Mouse (Mus musculus) embryo, embryonic 10.5 days (tissue): ENCODE measurements around the gene Man2b1.
"Not testable (repeated sequence)": the region's sequence is repeated elsewhere in the genome, so short reads cannot be mapped to it uniquely, and the experiment has no call there.

Experiments
- DNase-seq: peaks from one replicate; pipeline ENCODE4 v3.0.0-alpha.2; 2015; ENCODE audit warnings: low spot score

Gene Man2b1

DNA sequence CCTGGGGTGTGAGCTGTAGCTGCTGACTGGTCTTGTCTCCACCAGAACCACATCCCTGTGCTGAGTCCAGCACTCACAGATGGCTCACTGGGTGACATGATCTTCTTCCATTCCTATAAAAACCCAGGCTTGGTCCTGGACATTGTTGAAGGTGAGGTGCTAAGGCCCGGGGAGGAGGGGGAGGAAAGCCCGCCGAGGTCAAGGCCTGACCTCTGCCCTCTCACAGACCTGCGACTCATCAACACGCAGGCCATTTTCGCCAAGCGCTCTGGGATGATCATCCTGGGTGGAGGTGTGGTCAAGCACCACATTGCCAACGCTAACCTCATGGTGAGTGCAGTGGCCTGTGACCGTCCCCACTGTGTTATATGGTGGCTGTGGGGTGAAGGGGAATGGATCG, 8.9 kb upstream of the Man2b1 start:
- DNase-seq = no peak

DNA sequence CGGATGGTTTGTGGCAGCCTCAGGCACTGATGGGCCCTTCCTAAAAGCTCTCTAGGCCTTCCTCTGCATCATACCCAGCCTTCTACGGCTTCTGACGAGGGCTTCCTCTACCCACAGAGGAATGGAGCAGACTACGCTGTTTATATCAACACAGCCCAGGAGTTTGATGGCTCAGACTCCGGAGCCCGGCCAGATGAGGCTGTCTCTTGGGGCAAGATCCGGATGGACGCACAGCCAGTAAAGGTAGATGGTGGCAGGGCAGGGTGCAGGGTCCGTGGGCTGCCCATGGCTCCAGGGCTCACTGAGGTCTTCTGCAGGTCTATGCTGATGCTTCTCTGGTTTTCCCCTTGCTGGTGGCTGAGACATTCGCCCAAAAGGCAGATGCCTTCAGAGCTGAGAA, 8.5 kb upstream of the Man2b1 start:
- DNase-seq = no peak

DNA sequence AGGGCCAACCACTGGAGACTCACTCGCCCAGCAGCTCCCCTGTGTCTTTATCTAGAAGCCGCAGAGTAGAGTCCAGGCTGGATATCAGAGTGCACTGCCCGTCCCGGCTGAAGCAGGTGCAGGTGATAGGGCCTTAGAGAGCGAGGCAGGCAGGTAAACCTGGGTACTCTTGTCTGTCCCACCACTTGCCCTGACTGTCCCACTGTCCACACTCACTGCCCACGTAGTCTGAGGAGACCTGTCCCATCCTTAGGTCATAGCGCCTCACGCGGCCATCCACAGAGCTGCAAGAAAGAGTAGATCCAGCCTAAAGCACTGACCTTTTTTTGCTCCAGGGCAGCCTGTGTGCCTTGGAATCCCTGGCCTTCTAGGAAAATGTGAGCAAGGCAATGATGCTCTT, 7.1 kb upstream of the Man2b1 start:
- DNase-seq = peak; percentile 58

- DNase-seq = peak; percentile 93
These were observed 6.1 kb upstream of the Man2b1 start for GRCm38 (mm10) chr8:85076993-85077392.

- no peak for DNase-seq
These were observed 2.9 kb upstream of the Man2b1 start for GRCm38 (mm10) chr8:85080214-85080531.

- peak; percentile 85 for DNase-seq
These were observed 2.4 kb upstream of the Man2b1 start, which contains the start of gene Wdr83os for GRCm38 (mm10) chr8:85080532-85081215. TSS of gene Wdr83os (plus strand) at chr8:85080740.

DNA sequence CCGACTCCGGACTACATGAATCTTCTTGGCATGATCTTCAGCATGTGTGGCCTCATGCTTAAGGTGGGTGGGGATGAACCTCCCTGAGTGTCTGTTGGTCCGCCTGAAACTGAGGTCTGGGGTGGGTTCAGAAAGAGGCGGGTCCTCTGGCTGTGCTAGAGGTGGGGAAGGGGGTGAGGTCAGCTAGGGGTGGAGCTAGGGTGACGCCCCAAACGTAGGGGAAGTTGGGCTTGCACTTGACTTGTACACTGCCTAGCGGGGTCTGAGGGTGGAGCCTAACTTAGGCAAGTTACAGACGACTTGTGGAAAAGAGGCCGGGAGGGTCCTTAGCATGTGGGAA, 1.9 kb upstream of the Man2b1 start, which contains the start of gene Wdr83:
TSS of gene Wdr83 (minus strand) at position 91 of the 340 bp plus-strand sequence.
- peak; percentile 72 for DNase-seq

DNA sequence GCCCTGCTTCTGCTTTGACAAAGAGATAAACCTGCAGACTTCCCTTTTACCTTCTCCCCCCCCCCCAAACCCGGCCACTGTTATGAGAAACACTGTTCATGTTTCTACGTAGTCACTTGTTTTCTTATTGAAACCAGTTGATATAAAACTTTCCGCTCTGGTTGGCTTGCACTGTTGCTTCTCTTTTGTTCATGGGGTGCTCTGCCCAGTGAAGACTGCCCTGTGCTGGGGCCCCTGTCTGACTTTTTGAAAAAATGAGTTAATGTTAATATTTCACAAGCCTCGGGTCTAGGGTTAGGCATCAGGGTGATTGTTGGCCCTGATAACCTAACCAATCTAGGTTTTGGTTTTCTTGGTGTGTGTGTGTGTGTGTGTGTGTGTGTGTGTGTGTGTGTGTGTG, 901 bp upstream of the Man2b1 start:
- DNase-seq = not testable (repeated sequence)

GRCm38 (mm10) chr8:85084633-85085032, 1.6 kb downstream of the Man2b1 start:
- no peak for DNase-seq

DNA sequence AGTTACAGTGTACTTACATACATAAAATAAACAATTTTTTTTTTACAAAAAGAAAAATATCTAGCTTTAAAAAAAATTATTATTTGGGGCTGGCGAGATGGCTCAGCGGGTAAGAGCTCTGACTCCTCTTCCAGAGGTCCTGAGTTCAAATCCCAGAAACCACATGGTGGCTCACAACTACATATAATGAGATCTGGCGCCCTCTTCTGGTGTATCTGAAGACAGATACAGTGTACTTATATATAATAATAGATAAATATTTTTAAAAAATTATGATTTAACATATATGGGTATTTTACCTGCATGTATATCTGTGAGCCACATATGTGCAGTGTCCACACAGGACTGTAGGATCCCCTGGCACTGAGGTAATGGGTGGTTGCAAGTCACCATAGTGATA, 3.2 kb downstream of the Man2b1 start:
- no peak for DNase-seq

DNA sequence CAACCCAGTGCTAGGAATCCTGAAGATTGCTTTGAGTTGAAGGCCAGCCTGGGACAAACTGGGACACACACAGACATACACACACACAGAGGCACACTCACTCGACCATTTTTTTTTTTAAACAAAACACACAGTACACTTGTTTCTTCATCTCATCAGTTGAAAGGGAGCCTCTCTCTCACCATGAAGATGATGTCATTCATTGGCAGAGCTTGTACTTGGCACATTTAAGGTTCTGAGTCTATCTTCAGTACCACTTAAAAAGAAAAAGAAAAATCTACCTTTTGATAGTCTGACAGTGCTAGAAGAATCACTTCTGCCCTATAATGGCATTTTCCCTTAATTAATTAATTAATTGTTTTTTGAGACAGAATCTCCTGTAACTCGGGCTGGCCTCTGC, 5.7 kb downstream of the Man2b1 start:
- DNase-seq = no peak

DNA sequence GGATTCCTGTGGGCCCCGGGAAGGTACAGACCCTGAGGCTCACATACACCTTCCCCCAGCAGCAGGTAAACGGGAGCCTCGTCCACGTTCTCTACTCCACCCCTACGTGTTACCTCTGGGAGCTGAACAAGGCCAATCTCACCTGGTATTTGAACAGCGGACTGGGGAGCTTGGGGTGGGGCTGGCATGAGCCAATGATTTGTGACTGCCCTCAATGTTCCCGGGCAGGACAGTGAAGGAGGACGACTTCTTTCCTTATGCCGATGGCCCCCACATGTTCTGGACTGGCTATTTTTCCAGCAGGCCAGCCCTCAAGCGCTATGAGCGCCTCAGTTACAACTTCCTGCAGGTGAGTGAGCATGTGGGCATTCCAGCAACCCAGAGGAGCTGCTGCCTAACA, 7.8 kb downstream of the Man2b1 start:
- no peak for DNase-seq

GRCm38 (mm10) chr8:85091526-85092090, 8.5 kb downstream of the Man2b1 start:
- no peak for DNase-seq

DNA sequence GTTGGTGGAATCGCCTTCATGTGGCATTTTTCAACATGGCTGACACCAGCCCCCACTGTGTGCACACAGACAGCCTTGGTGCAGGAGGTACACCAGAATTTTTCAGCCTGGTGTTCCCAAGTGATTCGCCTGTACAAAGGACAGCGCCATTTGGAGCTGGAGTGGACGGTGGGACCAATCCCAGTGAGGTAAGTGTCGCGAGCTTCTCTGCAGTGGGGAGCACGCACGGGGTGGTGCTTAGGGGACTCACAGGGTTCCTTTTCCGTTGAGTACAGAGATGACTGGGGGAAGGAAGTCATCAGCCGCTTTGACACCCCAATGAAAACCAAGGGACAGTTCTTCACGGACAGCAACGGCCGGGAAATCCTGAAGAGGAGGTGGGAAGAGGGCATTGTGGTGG, 12.0 kb downstream of the Man2b1 start:
- no peak for DNase-seq

GRCm38 (mm10) chr8:85095566-85095965, 12.5 kb downstream of the Man2b1 start:
- no peak for DNase-seq

- DNase-seq = no peak
These were observed 13.1 kb downstream of the Man2b1 start for GRCm38 (mm10) chr8:85096196-85096595.

GRCm38 (mm10) chr8:85096850-85097249, 13.8 kb downstream of the Man2b1 start:
- DNase-seq = no peak

DNA sequence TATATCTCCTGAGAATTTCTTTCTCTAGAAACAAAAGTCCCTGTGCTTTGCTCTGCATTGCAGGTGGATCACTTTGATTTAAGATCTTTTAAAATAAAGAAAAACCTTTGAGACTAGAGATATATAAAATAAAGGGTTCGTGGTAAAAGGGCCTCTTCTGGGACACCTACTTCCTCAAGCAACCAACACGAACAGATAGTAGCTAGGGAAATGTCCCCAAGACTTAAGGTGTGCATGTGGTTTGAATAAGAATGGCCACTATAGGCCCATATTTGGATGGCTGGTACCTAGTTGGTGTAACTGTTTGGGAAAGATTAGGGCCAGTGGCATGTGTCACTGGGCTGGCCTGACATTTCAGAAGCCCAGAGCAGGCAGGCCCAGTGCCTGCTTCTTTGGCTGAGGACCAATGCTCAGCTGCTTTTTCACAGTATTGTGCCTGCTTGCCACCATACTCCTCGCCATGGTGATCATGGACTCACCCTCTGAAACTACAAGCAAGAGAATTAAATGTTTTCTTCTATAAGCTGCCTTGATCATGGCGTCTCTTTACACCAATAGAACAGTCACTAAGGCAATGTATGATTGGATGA, 17.1 kb downstream of the Man2b1 start:
- DNase-seq = no peak

- DNase-seq = no peak
These were observed 30.2 kb downstream of the Man2b1 start for GRCm38 (mm10) chr8:85113241-85113640.

DNA sequence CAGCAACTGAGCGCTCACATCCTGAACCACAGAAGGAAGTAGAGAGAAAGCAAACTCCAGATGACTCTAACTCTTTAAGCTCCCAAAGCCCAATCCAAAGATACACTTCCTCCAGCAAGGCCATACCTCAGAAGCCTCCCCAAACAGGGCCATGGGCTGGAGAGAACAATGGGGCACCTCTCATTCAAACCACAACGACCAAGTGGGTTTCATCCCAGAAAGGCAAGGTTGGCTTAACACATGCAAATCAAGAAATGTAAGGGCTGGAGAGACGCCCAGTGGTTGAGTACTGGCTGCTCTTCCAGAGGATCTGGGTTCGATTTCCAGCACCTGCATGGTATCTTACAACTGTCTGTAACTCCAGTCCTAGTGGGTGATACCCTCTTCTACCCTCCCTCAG, 32.4 kb downstream of the Man2b1 start:
- no peak for DNase-seq

GRCm38 (mm10) chr8:85116984-85117383, 33.9 kb downstream of the Man2b1 start:
- DNase-seq = no peak

DNA sequence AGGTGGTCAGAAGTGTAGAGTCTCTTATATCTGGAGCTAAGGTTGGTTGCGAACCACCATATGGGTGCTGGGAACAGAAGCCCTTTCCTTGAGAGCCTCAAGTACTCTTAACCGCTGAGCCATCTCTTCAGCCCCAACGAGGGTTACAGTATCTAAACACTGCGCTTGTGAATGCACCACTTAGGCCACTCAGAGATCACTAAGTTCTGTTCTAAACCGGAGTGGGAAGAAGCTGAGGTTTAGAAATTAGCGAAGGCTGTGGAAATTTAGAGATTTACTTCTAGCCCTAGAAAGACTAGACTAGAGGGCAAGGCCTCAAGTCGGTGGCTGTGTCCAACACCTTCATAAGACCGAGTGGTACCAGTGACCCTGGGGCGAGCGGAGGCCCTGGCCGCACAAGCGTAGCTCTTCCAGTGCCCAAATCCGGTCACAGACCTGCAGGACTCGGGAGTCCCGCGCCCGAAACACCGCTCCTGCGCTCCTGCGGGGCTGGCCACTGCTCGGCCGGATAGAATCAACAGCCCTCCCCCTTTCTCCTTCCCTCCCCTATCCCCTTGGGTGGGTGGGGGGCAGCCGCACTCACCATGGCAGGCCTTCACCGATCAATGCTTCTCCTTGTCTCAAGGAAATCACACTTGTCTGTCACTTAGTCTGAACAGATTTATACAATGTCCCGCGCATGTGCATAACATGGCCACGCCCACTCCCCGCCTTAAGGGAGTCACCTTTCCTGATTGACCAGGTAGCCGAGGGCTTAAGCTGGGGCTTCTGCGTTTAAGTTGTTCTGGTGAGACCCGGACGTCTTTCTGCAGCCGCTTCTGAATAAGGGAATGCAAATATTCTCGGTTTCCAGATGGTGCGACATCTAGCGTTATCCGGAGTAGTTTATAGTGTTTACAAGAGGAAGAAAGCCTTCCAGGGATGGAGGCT, 36.2 kb downstream of the Man2b1 start:
- DNase-seq = peak; percentile 93

- DNase-seq = not testable (repeated sequence)
These were observed 37.2 kb downstream of the Man2b1 start for GRCm38 (mm10) chr8:85120251-85120650.
